Mouse (Mus musculus) midbrain, embryonic 11.5 days (tissue): Measurements from ENCODE around the gene Serpina1a. TPM values are rescaled to one million over a fixed set of nuclear protein-coding genes. Genes with fewer than 3 reads are reported as not detected.
"Not testable (repeated sequence)": the region's sequence is repeated elsewhere in the genome, so short reads cannot be mapped to it uniquely, and the experiment has no call there.

ENCODE experiments used
- ATAC-seq: fragments of 200-750 bp; cut with Nextera tagmentation; 2 replicates; pipeline ENCODE4 v1.8.0; 2017; ENCODE audit warnings: moderate TSS enrichment, moderate library complexity; ENCODE audit not compliant: low FRiP score
- DNase-seq: peaks from one replicate; pipeline ENCODE4 v3.0.0; 2015; ENCODE audit warnings: low spot score; ENCODE audit errors: missing footprints
- H3K27ac ChIP-seq: fragments of 300-500 bp; sonication (generic); 2 replicates; pipeline ENCODE4 v1.5.1; 2014; ENCODE audit warnings: low read depth, low read length
- H3K27me3 ChIP-seq: fragments of 300-500 bp; sonication (generic); 2 replicates; pipeline ENCODE4 v1.6.1; 2014; ENCODE audit warnings: mild to moderate bottlenecking, low read length, moderate library complexity, mixed read lengths; ENCODE audit not compliant: control insufficient read depth, insufficient read depth
- H3K36me3 ChIP-seq: fragments of 300-500 bp; sonication (generic); 2 replicates; pipeline ENCODE4 v1.6.1; 2014; ENCODE audit warnings: mild to moderate bottlenecking, low read length, moderate library complexity, mixed read lengths; ENCODE audit not compliant: control insufficient read depth, insufficient read depth
- H3K4me1 ChIP-seq: fragments of 300-500 bp; sonication (generic); 2 replicates; pipeline ENCODE4 v1.6.1; 2014; ENCODE audit warnings: low read length; ENCODE audit not compliant: control insufficient read depth, insufficient read depth
- H3K4me2 ChIP-seq: fragments of 300-500 bp; sonication (generic); 2 replicates; pipeline ENCODE4 v1.6.1; 2014; ENCODE audit warnings: mild to moderate bottlenecking, moderate library complexity
- H3K4me3 ChIP-seq: fragments of 300-500 bp; sonication (generic); 2 replicates; pipeline ENCODE4 v1.5.1; 2014; ENCODE audit warnings: low read depth, low read length
- H3K9ac ChIP-seq: fragments of 300-500 bp; sonication (generic); 2 replicates; pipeline ENCODE4 v1.6.1; 2014; ENCODE audit warnings: low read length
- H3K9me3 ChIP-seq: fragments of 300-500 bp; sonication (generic); 2 replicates; pipeline ENCODE4 v1.6.1; 2016; ENCODE audit warnings: low read length; ENCODE audit not compliant: control insufficient read depth
- WGBS: fragments of 180-500 bp; shearing (Covaris S2); extraction: QIAGEN DNeasy Blood & Tissue Kit; methylation state at CpG from one replicate; pipeline ENCODE4 v1.1.7; 2014; 5-methylcytosine and 5-hydroxymethylcytosine counted together
- polyA plus RNA-seq: library from polyadenylated mRNA; unstranded; fragments of >200 nt; fragmentation: Nextera tagmentation; extraction: Ambion mirVana; gene quantifications from 2 replicates; pipeline ENCODE4 v1.2.1, GENCODE M21; 2014

Gene Serpina1a
- polyA plus RNA-seq: not detected in 2 replicates

DNA sequence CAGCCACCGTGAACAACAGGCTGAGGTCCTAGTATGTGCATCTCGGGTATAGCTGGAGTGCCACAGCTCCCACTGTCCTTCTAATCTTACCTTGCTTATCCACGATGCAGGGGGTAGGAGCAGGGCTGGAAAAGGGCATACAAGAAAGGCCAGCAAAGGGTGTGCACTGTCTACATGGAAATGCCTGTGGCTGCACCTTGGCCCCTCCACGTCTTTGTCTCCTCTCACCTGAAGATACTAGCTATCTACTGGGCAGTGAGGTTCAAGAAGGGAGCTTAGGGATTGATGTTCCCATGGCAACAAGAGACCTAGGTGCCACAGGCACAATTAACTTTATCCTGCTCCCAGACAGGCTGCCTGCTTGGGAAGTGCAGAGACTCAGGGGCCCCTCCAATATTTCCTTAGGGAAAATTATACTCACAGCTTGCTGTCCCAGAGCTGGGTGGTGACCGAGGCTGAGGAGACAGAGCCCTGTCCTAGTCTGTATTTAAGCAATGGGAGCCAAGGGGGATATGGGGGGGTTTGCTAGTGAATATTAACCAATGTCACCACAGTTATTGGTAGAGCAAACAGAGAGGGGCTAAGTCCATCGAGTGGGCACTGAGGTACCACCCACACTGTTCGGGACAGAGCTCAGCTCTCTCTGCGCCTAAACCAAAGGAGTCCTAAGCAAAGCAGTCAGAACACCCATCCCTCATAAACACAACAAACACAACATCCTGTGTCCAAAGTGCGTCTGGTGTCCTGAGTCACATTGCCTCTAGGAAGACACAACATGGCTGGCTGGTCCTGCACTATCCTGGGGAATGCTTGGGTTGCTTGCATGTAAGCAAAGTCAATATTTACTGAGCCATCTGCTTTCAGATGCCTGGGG is at the start of gene Serpina1a:
Gene Serpina1a, minus strand, starts transcription at position 462 of the 874 bp plus-strand sequence.
- H3K9me3 ChIP-seq, H3K27ac ChIP-seq, H3K27me3 ChIP-seq, DNase-seq, H3K4me3 ChIP-seq, ATAC-seq, H3K4me2 ChIP-seq, H3K4me1 ChIP-seq, H3K9ac ChIP-seq, H3K36me3 ChIP-seq: not testable (repeated sequence)
- WGBS: 89% methylated on average over 9 of the region's 9 CpGs

DNA sequence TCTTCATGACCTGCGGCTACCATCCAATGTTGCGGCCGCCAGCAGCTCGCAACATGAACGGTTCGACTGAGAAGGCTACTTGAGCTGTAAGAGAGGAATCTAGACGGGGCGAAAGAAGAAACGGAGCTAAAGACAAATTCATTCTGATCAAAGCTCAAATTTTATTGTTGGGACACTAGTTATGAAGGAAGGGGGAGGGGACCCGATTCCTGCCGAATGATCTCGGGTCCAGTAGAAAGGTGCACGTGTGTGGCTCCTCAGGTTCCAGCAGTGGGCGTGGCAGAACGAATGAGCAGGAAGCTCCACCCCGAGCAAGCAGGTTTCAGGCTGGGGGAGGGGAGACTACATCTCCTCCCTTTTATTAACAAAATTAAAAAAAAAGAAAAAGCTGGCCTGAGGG is 45.8 kb upstream of the Serpina1a start:
- H3K36me3 ChIP-seq, H3K4me2 ChIP-seq, H3K4me1 ChIP-seq, DNase-seq, ATAC-seq, H3K4me3 ChIP-seq, H3K27me3 ChIP-seq, H3K27ac ChIP-seq, H3K9me3 ChIP-seq, H3K9ac ChIP-seq: not testable (repeated sequence)
- 94% methylated on average over 11 of the region's 16 CpGs for WGBS

DNA sequence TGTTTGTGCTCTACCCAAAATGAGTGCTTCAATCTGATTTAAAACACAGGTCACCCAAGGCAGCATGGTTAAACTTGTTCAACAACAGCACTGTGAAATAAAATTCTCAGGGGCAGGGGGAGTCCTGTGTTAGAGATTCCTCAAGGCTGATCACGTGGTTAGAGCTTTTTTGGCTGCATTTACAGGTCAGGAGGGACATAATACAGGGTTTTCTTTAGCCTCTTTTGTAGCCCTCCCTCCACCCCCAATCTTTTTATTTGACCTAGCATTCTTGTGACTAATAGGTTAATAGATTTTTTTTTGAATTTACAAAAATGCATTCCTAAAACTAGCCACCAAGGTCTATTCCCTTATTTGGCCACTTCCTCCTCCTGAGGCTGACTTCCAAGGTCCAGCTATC is 44.4 kb upstream of the Serpina1a start:
- H3K4me1 ChIP-seq, H3K9me3 ChIP-seq, H3K27ac ChIP-seq, ATAC-seq, H3K4me3 ChIP-seq, DNase-seq, H3K36me3 ChIP-seq, H3K27me3 ChIP-seq, H3K4me2 ChIP-seq, H3K9ac ChIP-seq: not testable (repeated sequence)
- WGBS: 36% methylated on average over 1 of the region's 1 CpGs

DNA sequence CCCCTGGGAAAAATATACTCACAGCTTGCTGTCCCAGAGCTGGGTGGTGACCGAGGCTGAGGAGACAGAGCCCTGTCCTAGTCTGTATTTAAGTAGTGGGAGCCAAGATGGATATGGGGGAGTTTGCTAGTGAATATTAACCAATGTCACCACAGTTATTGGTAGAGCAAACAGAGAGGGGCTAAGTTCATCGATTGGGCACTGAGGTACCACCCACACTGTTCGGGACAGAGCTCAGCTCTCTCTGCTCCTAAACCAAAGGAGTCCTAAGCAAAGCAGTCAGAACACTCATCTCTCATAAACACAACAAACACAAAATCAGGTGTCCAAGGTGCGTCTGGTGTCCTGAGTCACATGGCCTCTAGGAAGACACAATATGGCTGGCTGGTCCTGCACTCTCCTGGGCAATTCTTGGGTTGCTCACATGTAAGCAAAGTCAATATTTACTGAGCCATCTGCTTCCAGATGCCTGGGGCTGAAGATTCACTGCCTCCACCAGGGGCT is 41.5 kb upstream of the Serpina1a start, which contains the start of gene Serpina1c:
Gene Serpina1c, minus strand, starts transcription at position 51 of the 504 bp plus-strand sequence.
- DNase-seq, H3K4me3 ChIP-seq, H3K27ac ChIP-seq, H3K36me3 ChIP-seq, H3K9ac ChIP-seq, H3K4me1 ChIP-seq, H3K9me3 ChIP-seq, H3K4me2 ChIP-seq, ATAC-seq, H3K27me3 ChIP-seq: not testable (repeated sequence)
- WGBS: 84% methylated on average over 4 of the region's 4 CpGs

DNA sequence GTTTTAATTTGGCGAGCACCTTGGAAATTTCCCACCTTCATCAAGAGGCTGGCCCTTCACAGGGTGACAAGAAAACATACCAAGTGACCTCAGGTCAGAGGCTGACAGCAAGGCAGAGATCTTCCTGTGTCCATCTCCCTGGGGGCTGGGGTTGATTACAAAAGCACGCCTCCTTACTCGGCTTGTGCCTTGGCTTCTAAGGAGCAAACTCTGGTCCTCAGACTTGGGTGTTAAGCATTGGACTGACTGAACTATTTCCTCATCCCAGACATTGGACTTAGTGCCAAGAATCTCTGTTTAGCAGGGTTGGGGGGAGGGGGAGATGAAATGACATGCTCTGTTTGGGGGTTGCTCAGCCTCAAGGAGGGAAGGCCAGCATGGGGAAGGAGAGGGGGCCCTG is 38.6 kb upstream of the Serpina1a start:
- ATAC-seq, H3K36me3 ChIP-seq, H3K4me3 ChIP-seq, H3K4me2 ChIP-seq, H3K27ac ChIP-seq, H3K27me3 ChIP-seq, H3K9me3 ChIP-seq, DNase-seq, H3K4me1 ChIP-seq, H3K9ac ChIP-seq: not testable (repeated sequence)
- WGBS: 89% methylated on average over 3 of the region's 3 CpGs

DNA sequence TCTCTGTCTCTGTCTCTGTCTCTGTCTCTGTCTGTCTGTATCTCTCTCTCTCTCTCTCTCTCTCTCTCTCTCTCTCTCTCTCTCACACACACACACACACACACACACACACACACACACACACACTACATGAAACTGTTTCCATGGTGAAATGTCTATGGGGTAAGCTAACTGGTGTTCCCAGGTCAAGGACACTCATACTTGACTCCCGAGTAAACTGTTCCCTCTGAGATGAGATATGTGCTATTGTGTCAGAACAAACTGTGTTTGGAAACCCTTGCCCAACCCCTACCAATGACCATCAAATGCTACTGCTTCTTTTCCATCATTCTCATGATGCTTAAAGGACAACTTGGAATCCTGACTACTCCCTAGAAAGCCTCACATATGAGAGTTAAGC is 3.5 kb upstream of the Serpina1a start:
- 73% methylated on average over 1 of the region's 1 CpGs for WGBS
- H3K9me3 ChIP-seq, ATAC-seq, H3K4me3 ChIP-seq, H3K9ac ChIP-seq, DNase-seq, H3K4me1 ChIP-seq, H3K4me2 ChIP-seq, H3K27ac ChIP-seq, H3K36me3 ChIP-seq, H3K27me3 ChIP-seq: not testable (repeated sequence)

DNA sequence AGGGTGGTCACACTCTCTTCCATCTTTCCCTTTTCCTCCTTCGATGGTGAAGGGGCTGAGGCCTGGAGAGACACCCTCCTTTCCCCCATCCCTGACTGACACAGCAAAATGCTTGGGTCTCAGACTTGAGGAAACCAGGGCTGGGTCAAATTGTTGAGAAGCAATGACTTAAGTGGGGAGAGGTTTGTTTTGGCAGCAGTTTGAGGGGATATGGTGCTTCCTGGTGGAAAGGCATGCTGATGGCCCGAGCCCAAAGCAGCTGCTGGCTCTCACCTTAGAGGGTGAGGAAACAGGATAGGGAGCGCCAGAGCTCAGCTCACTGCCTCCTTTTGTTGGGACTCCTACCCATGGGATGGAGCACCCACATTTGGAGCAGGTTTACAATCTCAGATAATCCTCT is 2.4 kb downstream of the Serpina1a start:
- 68% methylated on average over 3 of the region's 3 CpGs for WGBS
- Histone ChIP-seq H3K9ac (no peak overlapping the region), H3K36me3 (no peaks in the 10 kb centered on the region), H3K9me3 (no peaks in the 10 kb centered on the region), H3K4me1 (no peaks in the 10 kb centered on the region), H3K27me3 (no peaks in the 10 kb centered on the region), H3K27ac (no peak overlapping the region), H3K4me3 (no peak overlapping the region), H3K4me2 (no peak overlapping the region)
- ATAC-seq (no peak), DNase-seq (no peak)

DNA sequence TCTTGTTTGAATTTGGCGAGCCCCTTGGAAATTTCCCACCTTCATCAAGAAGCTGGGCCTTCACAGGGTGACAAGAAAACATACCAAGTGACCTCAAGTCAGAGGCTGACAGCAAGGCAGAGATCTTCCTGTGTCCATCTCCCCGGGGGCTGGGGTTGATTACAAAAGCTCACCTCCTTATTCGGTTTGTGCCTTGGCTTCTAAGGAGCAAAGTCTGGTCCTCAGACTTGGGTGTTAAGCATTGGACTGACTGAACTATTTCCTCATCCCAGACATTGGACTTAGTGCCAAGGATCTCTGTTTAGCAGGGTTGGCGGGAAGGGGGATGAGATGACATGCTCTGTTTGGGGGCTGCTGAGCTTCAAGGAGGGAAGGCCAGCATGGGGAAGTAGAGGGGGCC is 2.8 kb downstream of the Serpina1a start:
- not testable (repeated sequence) for ATAC-seq, H3K9ac ChIP-seq, DNase-seq, H3K27me3 ChIP-seq, H3K4me3 ChIP-seq, H3K27ac ChIP-seq, H3K36me3 ChIP-seq, H3K4me1 ChIP-seq, H3K9me3 ChIP-seq, H3K4me2 ChIP-seq
- 92% methylated on average over 3 of the region's 4 CpGs for WGBS

DNA sequence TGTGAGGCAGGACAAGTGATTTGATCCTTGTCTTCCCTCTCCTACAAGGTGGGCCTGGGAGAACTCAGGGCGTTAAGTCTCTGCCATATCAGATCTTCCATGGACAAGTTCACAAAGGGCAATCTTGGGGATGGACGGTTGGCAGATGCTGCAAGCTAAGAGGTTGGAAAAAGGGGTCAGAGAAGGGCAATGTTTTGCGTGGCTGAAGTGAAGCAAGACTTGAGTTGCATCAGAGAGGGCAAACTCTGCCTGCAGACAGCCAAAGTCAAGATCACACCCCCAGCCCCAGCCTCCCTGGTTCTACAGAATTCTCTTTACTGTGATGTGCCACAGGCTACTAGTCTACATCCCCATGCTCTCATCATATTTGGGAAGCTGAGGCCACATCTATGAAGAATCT is 3.8 kb downstream of the Serpina1a start:
- H3K9me3 ChIP-seq, ATAC-seq, H3K36me3 ChIP-seq, DNase-seq, H3K27ac ChIP-seq, H3K9ac ChIP-seq, H3K4me2 ChIP-seq, H3K4me3 ChIP-seq, H3K27me3 ChIP-seq, H3K4me1 ChIP-seq: not testable (repeated sequence)
- WGBS: 77% methylated on average over 3 of the region's 3 CpGs
